Comparison of ENCODE assay signal across 8 mouse cellular contexts in genomic region chr6:122742228-122742899, GRCm38 (mm10). TPM values are rescaled to one million over a fixed set of nuclear protein-coding genes. Genes with fewer than 3 reads are reported as not detected.
DNase-seq lines count a peak whose midpoint lies in the region; ATAC-seq lines count a peak whose summit lies in the region.

No protein-coding gene starts in this region.

- peaks cover 23% of the 10 kb centered on the region for H3K4me1 ChIP-seq in forebrain, embryonic 15.5 days
- H3K4me1 ChIP-seq in intestine, embryonic 15.5 days (replicated peaks), result 0 out of 2 replicates have a peak, but pooled peaks cover 9% of the 10 kb centered on the region
- peaks cover 6% of the 10 kb centered on the region; the same call in 1 of the 2 replicates for H3K4me1 ChIP-seq in limb, embryonic 12.5 days (replicated peaks)
- H3K4me1 ChIP-seq in midbrain, embryonic 14.5 days (ENCODE audit: control insufficient read depth, insufficient read depth, low read length), result no peaks in the 10 kb centered on the region

- H3K9ac ChIP-seq in forebrain, embryonic 15.5 days (replicated peaks), result peak overlapping the region; percentile 52
- peak overlapping the region; percentile 36 for H3K9ac ChIP-seq in intestine, embryonic 15.5 days
- peak overlapping the region; percentile 60 for H3K9ac ChIP-seq in limb, embryonic 12.5 days (replicated peaks)
- peak overlapping the region; percentile 55 for H3K9ac ChIP-seq in midbrain, embryonic 14.5 days (replicated peaks; ENCODE audit: low read length)

- H3K4me2 ChIP-seq in forebrain, embryonic 15.5 days (replicated peaks), result peak overlapping the region; percentile 74
- H3K4me2 ChIP-seq in intestine, embryonic 15.5 days (replicated peaks), result peak overlapping the region; percentile 75
- peak overlapping the region; percentile 75 for H3K4me2 ChIP-seq in limb, embryonic 12.5 days
- H3K4me2 ChIP-seq in midbrain, embryonic 14.5 days (ENCODE audit: low read length), result peak overlapping the region; percentile 78

- peak; percentile 26 to 72 for DNase-seq in adrenal gland, adult (ENCODE audit: inconsistent age in 2 of 2, low spot score in 1 of 2)
- DNase-seq in adrenal gland, postnatal 10 days, result no peak
- peak; percentile 58 for DNase-seq in c-Kit-positive CD71-negative TER-119-negative erythroid progenitor cells, embryonic 14.5 days (ENCODE audit: low read depth)
- DNase-seq in midbrain, embryonic 14.5 days, result peak; percentile 81
- DNase-seq in telencephalon, adult 2 months (ENCODE audit: low read depth, low spot score), result peak; percentile 72

- WGBS in forebrain, embryonic 15.5 days, result 2% methylated on average over 23 of the region's 23 CpGs
- WGBS in intestine, embryonic 15.5 days, result 3% methylated on average over 23 of the region's 23 CpGs
- 1% methylated on average over 23 of the region's 23 CpGs for WGBS in limb, embryonic 12.5 days
- under 1% methylated on average over 23 of the region's 23 CpGs for WGBS in midbrain, embryonic 14.5 days

- peaks cover 17% of the 10 kb centered on the region; the same call in 1 of the 2 replicates for H3K27me3 ChIP-seq in forebrain, embryonic 15.5 days
- 0 out of 2 replicates have a peak, but pooled peaks cover 3% of the 10 kb centered on the region for H3K27me3 ChIP-seq in intestine, embryonic 15.5 days (replicated peaks)
- H3K27me3 ChIP-seq in limb, embryonic 12.5 days, result peaks cover 37% of the 10 kb centered on the region
- H3K27me3 ChIP-seq in midbrain, embryonic 14.5 days (ENCODE audit: control insufficient read depth, insufficient read depth, low read length), result peaks cover 30% of the 10 kb centered on the region

- H3K36me3 ChIP-seq in forebrain, embryonic 15.5 days, result no peaks in the 10 kb centered on the region
- H3K36me3 ChIP-seq in intestine, embryonic 15.5 days, result no peaks in the 10 kb centered on the region
- peaks cover 3% of the 10 kb centered on the region; the same call in 1 of the 2 replicates for H3K36me3 ChIP-seq in limb, embryonic 12.5 days
- H3K36me3 ChIP-seq in midbrain, embryonic 14.5 days (ENCODE audit: control insufficient read depth, insufficient read depth, low read length), result no peaks in the 10 kb centered on the region

- no peaks in the 10 kb centered on the region for H3K9me3 ChIP-seq in forebrain, embryonic 15.5 days
- H3K9me3 ChIP-seq in intestine, embryonic 15.5 days, result no peaks in the 10 kb centered on the region
- H3K9me3 ChIP-seq in limb, embryonic 12.5 days, result no peaks in the 10 kb centered on the region
- H3K9me3 ChIP-seq in midbrain, embryonic 14.5 days (ENCODE audit: control insufficient read depth, low read length), result no peaks in the 10 kb centered on the region

- peak overlapping the region; percentile 17; the same call in 1 of the 2 replicates for H3K27ac ChIP-seq in forebrain, embryonic 15.5 days (replicated peaks)
- no peak overlapping the region for H3K27ac ChIP-seq in intestine, embryonic 15.5 days
- no peak overlapping the region for H3K27ac ChIP-seq in limb, embryonic 12.5 days
- peak overlapping the region; percentile 2; the same call in 1 of the 2 replicates for H3K27ac ChIP-seq in midbrain, embryonic 14.5 days (replicated peaks; ENCODE audit: low read depth, low read length)

- H3K4me3 ChIP-seq in forebrain, embryonic 15.5 days, result peak overlapping the region; percentile 60
- peak overlapping the region; percentile 42 for H3K4me3 ChIP-seq in intestine, embryonic 15.5 days (replicated peaks)
- peak overlapping the region; percentile 52 for H3K4me3 ChIP-seq in limb, embryonic 12.5 days (replicated peaks)
- peak overlapping the region; percentile 55 for H3K4me3 ChIP-seq in midbrain, embryonic 14.5 days (replicated peaks; ENCODE audit: low read depth, low read length)

- ATAC-seq in forebrain, embryonic 15.5 days (replicated peaks), result peak; percentile 77
- peak; percentile 52 for ATAC-seq in intestine, embryonic 15.5 days
- ATAC-seq in limb, embryonic 12.5 days (ENCODE audit: insufficient number of reproducible peaks, insufficient read depth, low FRiP score, low TSS enrichment, low read depth), result no peak; the same call in 1 of the 2 replicates
- peak; percentile 67 for ATAC-seq in midbrain, embryonic 14.5 days (ENCODE audit: low FRiP score, low TSS enrichment)

RNA-seq across cellular contexts. Expression of gene Nanog, which starts 35.1 kb away (rescaled TPM):
- total RNA-seq in adrenal gland, postnatal 10 days (2021), result not detected
- polyA plus RNA-seq in forebrain, embryonic 15.5 days (2015; fragmentation: Nextera tagmentation; extraction: Ambion mirVana), result 0.09 and 0.29 TPM in 2 replicates
- 0.20 and 0.21 TPM in 2 replicates for polyA plus RNA-seq in intestine, embryonic 15.5 days (2015; fragmentation: Nextera tagmentation; extraction: Ambion mirVana)
- polyA plus RNA-seq in limb, embryonic 12.5 days (2016; fragmentation: Nextera tagmentation; extraction: Ambion mirVana), result 0.10 and 0.24 TPM in 2 replicates
- 0.11 TPM in 1 of 2 replicates, not detected in the other for polyA plus RNA-seq in midbrain, embryonic 14.5 days (2014; fragmentation: Nextera tagmentation; extraction: Ambion mirVana)

RNA-seq across cellular contexts. Expression of gene Slc2a3, which starts 59.1 kb away (rescaled TPM):
- total RNA-seq in adrenal gland, postnatal 10 days (2021), result 10 to 100 TPM; 10.1 to 12.9 TPM
- polyA plus RNA-seq in forebrain, embryonic 15.5 days (2015; fragmentation: Nextera tagmentation; extraction: Ambion mirVana), result 19.9 and 20.5 TPM in 2 replicates
- polyA plus RNA-seq in intestine, embryonic 15.5 days (2015; fragmentation: Nextera tagmentation; extraction: Ambion mirVana), result 11.3 and 13.4 TPM in 2 replicates
- polyA plus RNA-seq in limb, embryonic 12.5 days (2016; fragmentation: Nextera tagmentation; extraction: Ambion mirVana), result 89.5 and 93.5 TPM in 2 replicates
- 21.7 and 28.4 TPM in 2 replicates for polyA plus RNA-seq in midbrain, embryonic 14.5 days (2014; fragmentation: Nextera tagmentation; extraction: Ambion mirVana)

Comparison
In these comparisons a context has a peak if more than half of its experiments do, and no peak if none do; other contexts are left out.
1. H3K27ac ChIP-seq: peak in forebrain, embryonic 15.5 days (single experiment) and midbrain, embryonic 14.5 days (single experiment); none in intestine, embryonic 15.5 days (single experiment) and limb, embryonic 12.5 days (single experiment).
2. Peak in every context shown above with its lines, with median percentiles within 50 percentile points of each other: H3K4me2 ChIP-seq, H3K4me3 ChIP-seq and H3K9ac ChIP-seq.